Mouse (Mus musculus) cerebellum, adult 11 months (tissue): ENCODE data around the gene Fat3.

Source experiments
- DNase-seq: peaks from one replicate; pipeline ENCODE4 v3.0.0; 2022

Fat3 gene

DNA sequence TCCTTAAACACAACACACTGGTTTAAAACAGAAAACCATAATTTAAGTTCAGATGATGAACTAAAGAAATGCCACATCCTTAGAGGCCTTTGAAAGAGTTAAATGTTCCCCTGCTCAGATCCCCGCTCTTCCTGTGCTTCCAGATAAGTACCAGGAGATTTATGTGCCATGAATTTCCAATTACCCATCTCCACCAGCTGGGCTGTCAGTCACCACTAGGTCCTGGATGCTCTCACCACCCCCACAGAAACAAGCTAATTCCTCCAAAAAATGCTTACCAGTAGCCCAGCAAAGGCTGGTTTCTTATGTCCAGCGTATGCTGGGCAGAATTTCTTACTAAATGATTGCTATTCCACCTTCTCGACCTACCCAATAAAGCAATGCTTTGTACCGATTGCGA is 72.5 kb downstream of the Fat3 start:
- no peak for DNase-seq

DNA sequence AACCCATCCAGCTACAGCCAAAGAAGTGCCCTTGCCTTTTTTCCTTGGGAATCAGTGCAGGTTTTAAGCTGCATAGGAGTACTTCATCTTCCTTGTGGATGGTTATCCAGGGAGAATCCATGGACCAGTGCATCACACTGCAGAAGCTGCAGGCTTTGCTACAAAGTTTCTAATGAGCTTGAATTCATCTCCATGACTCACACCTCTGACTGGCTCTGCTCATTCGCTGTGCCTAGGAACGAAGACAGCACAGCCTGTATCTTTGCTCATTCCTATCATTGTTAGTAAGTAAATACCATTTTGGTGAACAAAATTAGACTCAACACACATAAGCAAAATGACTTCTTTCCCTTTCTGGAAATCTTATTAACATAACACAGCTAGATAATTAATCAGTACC is 78.4 kb downstream of the Fat3 start:
- DNase-seq = no peak

DNA sequence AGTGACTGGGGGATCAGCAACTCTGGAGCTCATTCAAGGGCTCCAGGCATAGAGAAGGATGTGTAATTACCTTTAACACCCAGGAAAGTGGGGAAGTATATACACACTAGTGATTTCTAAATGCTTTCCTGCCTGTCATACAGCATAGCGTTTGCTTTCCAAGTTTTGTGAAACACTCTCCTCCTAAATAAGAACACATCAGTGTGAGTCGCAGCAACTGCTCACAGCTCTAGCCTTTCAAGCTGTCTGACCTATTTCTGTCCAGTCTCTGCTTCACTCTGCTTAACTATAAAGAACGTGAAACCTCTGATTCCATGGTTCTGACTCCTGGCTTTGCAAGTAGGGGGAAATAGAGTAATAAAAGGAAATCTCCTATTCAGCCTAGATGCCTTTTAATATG is 98.3 kb downstream of the Fat3 start:
- no peak for DNase-seq

DNA sequence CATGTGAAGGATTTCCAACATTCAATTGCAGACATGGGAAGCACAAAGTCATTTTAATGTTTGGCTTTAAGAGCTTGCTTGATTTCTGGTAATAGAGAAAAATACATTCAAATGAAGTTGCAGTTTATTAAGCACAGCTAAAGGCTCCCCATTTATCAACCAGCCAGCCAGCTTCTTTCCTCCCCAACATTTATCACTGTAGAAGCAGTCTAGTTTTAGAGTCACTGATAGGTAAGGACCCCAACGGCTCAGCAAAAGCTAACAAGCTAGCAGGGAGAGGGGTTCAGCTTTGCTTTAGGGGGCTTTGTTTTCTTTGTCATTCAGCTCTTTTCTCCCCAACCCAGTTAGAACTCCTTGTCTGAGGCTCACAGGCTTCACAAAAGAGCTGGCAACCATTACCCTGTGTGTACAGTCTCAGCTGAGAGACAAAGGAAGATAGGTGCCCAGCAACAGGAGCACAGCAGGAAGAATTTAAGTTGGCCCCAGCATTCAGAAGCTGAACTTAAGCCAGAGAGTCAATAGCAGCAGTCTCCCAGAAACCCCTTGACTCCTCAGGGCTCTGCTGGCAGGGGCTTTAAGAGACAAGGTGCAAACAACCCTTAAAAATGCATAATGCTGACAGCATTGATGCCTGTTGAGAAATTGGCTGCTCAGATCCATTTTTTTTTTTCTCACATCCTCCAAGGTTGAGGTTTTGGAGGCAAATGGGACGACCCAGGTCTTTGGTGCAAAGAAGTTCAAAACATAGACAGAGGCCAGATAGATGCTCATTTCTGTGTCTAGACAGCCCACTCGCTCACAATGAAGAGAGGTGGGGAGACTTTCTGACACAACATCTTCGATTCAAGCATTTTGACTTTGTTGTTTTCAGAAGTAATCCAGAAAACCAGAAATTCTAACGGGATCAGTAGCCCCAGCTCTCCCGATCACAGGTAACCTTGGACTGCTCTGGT is 102.1 kb downstream of the Fat3 start:
- DNase-seq = no peak

DNA sequence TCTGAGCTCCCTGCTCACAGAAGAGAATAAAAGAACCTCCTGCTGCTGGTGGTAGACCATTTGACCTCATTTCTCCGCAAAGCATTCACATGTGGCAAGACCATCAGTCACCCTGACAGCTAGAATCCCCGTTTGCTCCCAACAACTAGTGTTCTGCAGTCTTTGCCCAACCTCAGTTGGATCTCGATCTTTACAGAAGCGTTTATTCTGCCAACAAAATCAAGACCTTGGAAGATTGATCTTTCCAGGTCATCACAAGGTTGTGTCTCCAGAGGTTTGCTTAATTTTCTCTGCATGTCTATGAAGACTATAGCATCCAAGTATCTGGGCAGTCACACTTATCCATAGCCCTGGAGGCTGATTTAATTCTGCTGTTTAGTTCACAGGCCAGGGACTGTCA is 111.9 kb downstream of the Fat3 start:
- DNase-seq = no peak

DNA sequence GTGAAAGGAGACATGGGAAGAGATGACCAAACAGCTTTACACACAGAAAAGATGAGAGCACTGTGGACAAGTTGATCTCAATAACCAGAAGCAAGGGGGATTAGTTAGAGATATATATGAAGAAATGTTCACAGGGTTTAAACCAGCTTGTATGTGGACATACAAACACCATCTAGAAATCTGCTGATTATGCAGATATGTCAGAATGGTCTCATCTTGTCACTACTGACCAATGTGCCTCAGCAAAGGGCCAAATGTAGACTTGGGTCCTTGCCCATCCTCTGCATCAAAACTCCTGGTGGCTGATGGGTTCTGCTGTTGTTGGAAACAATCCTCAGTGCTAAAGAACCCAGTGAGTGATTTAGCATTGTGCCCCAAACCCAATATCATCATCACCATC is 113.6 kb downstream of the Fat3 start:
- no peak for DNase-seq

DNA sequence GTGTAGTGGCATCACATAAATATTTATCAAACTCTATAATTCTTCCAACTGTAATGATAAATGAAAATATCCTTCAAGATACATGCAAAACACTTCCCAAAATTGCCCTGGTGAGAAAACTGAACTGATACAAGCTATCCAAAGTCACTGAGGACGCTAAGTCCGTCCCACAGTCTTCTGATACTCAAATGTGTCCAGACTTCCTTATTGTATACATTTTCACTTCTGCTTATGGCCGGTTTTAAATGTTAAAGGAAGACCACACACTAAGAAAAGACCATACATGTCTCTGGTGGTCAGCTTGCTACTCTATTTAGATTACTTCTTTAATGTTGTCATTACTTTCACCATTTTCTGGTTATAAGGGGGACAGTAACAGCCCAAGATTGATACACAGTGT is 137.4 kb downstream of the Fat3 start:
- DNase-seq = no peak

DNA sequence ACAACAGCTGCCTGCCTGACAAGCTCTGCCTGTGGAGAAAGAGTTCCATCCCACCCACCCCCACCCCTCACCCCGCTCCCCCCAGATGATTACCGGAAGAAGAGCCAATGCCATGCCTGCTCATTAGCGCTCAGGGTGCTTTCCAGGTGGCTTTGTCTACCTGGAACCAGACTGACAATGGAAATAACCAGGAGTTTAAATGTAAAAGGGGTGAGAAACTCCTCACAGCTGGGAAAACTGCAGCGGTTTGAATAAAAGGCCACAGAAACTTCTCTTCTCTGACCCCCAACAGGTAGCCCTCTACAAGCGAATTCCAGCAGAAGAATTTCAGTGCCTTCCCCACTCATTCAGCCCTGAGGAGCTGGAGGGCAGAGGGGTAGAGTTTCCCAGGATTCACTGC is 139.3 kb downstream of the Fat3 start:
- no peak for DNase-seq

DNA sequence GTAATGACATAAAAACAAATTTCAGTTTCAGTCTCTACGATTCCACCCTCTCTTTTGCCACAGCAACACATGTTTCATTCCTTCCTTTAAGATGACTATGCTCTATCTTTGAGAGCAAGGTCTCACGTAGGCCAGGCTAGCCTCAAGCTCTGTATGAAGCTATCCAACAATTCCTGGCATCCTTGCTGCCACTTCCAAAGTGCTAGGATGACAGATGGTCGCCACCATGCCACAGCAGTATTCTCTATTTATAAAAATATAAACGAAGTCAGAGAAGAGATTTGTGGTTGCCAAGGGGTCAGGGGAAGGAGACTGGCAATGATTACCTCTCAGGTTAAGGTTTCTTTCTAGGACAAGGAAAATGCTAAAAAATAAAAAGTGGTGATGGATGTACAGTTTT is 144.4 kb downstream of the Fat3 start:
- DNase-seq = no peak

DNA sequence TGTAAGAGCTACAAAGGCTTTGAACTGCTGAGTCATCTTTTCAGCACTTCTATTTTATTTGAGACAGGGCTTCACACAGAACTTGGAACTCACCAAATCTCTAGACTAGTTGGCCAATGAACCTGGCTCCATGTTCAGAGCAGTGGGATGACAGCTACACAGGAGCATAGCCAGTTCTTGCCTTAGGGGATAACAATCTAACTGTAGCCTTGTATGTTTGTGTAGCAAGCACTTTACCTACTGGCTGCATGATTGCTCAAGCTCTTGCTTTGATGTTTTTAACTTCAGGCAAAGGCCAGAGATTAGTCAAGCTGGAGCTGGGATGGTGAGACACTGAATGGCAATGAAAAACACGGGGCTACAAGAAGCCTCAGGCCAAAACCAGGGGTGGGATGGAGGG is 146.2 kb downstream of the Fat3 start:
- DNase-seq = no peak

DNA sequence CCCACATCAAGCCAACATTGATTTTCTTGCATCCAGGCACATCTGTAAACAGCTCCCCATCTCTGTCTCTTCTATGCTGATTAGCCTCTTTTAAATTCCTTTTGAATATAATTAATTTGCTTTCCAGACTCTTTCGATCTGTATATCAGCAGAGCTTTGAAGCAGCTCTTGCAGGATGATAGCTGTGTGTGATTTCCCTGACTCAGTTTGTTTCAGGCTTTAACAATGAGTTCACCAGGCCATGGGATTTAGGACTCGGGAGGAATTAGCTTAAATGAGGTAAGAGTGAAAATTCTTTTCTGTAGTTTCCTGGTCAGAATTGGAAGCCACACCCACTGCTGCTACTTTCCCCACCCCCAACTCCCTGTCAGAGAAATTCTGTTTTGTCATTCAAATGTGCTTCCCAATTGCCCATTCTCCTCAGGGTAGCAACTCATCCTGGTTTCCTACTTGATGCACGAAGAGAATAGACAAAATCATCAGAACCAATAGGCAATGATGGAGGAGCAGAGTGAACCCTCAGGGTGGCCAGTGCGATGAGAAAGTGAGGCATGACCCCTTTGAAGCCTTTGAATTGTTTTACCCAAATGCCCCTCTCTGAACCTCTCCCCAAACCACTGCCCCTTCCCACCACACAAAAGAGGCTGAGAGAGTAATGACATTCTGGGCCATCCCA is 147.9 kb downstream of the Fat3 start:
- DNase-seq = no peak

DNA sequence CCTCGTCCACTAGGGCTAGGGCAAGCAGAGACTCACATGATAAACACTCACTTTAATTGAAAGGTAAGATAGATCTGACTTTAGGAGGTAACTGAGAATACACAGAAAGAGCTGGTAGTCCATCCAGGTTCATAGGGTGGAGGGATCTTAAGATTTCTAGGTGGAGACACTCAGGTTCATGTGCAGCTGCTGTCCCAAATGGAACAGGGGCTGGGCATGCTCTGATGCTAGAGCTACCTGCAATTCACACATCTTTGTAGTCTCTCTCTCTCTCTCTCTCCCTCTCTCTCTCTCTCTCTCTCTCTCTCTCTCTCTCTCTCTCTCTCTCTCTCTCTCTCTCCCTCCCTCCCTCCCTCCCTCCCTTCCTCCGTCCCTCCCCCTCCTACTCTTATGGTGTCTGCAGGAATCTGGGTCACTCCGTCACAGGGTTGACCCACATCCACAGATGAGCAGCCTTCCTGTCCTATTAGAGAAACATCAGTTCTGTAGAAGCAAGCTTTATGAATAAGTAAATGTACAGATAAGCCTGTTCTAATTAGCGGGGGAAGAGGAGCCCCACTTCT is 148.5 kb downstream of the Fat3 start:
- DNase-seq = no peak

DNA sequence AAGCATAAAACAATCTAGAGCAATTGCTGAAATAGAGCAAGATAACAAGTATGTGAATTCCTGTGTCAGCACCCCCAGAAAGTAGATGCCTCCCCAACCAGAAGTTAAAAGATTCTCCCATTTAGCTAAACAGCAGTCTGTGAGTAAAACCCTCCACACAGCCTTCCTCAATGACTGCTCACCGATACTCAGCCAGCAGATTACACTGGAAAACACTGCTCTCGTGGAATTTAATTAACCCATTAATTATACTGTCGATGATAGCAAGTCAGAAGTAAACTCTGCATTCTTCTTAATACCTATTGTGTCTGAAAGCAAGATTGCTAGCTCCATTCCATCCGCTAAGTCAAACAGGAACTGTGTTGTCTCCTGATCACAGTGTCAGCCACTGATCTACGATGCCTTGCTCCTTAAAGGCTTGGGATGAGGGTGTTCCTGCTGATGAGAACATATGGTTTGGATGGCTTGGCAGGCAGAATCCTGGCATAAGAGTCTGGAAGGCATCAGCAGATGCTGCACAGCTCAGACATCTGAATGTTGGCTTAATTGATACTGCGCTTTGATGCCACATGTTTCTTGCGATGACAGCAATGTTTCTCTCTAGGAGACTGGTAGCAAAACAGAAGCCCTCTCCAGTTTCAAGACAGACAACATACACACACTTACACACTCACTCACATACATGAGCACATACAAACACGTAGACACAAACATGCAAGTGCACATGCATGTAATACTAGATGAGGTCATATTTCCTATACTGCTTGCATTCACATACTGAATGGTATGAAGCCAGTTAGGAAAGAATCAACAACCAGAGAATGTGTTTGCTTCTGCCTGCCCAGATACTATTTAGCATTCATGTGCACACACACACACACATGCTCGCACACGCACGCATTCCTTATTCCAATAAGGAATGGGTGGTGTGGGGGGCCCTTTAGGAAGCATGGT is 155.9 kb downstream of the Fat3 start:
- no peak for DNase-seq

DNA sequence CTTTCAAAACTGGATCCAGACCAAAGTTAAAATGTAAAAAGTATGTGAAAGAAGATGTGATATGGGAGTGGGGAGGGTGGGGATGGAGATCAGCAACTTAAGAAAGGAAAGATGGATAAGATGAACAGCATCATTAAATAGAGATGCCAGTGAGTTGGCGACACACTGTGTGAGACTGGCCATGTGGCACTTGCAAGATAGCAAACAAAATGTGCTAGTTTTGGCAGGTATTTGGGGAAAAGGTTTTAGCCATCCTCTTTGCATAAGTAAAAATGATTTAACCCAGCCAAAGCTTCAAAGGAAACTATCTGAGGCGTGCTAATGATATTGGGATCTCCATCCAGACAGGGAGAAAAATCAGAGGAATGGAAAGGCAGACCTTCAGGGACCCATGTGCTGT is 157.9 kb downstream of the Fat3 start:
- no peak for DNase-seq

DNA sequence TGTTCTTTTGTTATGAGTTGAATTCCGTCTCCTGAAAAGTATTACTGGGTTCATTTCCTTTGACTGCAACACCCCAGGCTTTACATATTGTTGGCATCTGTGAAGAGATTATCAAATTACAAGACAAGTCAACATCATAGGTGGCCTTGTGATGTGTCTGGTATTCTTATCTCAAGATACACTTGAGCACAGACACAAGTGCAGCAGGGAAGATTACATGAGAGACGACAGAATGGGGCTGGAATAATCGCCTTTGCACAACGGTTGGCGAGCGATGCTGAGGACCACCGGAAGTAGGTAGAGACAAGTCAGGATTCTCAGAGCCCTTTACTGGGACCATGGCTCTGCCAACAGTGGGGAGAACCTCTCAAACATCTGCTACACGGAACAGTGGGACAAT is 158.5 kb downstream of the Fat3 start:
- no peak for DNase-seq

DNA sequence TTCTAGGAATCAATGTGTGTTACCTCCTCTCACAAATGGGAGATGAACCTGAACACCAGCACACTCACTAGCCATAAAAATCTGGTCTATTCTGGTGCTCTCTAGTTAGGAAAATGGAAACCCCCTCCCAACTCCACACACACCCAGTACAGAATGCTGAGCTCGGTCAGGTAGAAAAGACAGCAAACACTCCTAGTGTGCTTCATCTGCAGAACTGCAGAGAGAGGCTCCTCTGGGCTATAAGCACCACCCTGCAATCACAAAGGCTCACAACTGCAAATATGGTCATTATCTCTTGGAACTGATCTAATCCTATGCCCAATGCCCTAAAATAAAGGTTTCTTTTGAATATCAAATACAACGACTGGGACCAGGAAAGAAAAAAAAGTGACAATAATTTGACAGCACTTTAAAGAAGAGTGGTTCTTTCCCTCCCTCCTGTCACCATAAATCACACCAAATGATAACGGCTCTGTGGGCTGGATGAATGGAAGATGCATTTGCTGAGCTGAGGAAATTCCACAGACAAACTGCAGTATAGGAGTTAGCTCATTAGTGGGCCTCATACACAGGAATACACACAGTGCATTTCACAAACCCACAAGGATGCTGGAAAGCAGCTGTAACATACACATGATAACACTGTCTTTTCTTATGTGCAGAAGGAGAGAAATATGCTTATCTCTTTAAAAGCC is 170.6 kb downstream of the Fat3 start:
- DNase-seq = no peak

DNA sequence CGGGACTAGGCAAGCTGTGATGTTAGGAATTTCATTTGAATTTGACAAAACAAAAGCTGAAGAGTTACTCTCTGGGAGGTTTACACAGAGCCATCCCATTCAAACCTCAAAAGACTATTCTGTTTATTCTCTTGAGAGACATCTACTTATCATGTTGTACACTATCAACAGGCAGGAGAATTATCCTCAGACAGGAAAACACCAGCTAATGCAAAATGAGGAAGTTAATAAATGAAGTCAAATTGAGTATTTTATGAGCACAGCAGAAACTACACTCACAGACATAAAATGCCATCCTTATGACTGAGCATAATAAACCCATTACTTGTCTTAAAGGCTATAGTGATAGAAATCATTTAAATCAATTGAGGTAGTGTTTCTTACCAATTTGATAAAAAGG is 182.1 kb downstream of the Fat3 start:
- DNase-seq = no peak

DNA sequence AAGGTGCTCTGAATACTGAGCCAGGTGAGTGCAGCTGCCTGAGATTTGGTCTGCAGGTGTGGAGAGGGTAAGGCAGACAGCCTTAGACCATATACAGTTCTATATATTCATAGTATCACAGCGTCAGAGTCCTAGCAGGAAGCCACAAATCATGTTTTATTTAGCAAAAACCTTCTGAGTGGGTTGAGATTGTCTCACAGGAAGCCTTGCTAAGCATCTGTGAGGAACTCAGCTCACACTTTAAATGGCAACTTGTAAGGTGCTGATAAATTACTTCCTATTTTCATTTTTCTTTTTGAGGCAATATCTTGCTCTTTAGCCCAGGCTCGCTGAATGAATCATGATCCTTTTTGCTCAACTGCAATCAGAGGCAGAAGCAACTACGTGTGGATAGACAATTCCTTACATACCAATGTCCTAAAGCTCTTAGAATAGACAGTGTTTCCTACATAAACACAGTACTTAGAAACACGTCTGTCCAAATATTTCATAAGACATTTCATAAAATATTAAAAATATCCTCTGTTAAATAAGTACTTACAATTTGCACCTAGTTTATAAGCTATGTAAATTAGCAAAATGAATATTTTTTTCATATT is 188.4 kb downstream of the Fat3 start:
- no peak for DNase-seq

DNA sequence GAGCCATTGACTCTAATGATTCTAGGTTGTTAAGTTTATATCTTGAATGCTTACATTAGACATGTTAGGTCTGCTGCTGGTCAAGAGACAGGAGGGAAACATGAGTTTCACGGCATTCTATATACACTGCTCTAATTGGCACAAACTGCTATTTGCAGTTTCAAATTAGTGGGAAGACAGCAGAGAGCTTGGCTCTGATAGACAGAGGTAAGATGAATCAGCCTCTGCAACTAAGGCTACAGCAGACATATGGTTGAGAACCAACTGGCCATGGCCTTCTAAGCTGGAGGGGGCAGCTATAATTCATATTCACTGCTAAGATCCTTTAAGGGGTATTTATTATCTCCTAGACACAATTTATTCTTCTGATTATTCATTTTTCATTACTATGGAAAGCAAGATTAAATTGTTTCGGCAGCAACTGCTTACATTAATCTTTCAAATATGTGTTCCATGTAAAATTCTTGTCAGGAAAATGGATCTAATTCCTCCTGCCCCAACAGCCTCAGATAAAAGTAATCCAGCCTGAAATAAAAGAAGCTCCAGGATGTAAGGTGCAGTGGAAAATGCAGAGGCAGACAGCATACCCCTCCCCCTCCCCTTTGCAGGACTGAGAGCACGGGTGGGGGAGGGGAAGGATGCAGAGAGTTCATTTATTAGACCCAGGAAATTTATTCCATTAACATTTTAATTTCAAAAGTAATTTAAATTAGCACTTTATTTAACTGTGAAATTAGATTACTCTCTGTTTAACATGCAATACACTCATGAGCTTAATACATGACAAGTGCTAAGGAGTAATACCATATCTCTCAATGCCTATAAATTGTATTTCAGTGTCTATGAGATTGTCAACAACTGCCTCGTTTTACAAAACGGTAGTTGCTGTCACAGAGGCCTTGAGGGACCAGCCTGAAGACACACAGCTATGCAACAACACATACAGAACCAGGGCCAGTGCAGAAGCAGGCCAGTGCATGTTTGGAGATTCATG is 189.9 kb downstream of the Fat3 start:
- no peak for DNase-seq

DNA sequence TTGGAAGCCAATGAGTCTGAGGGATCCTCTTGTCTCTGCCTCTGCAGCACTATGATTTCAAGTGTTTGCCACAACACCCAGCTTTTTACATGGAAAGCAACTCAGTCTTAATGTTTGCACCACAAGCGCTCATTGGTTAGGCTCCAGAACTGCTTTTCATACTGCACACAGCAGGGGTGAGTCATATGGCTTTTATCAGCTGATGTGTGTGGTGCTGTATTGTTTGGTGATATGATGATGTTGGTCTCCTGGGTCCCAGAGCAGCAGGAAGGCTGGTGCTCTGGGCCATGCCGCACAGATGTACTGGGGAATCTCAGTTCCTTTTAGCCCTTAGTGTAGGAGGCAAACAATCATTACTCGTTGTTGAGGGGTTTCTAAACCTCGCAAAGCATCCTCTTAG is 190.8 kb downstream of the Fat3 start:
- DNase-seq = no peak

DNA sequence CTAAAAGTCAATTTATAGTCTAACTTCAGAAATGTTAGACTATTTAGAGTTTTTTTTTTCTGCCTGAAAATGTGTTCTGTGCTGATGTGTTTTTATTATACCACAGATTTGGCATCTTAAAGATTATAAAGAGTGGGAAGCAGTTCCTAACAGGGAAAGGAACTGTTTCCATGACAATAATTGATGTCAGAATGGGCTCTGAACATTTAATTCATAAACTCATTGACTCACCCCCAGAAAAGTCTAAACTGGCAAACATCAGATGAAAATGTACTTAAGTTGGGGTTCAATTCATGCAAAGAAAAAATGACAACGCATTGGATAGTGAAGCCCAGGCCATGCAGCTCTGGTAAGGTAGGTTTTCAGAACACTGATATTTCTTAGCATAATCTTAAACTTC is 193.3 kb downstream of the Fat3 start:
- DNase-seq = no peak
